Mouse (Mus musculus) CH12.LX (cell line): Measurements from ENCODE around the gene Lrrc58. TPM values are rescaled to one million over a fixed set of nuclear protein-coding genes. Genes with fewer than 3 reads are reported as not detected.

Experiments
- DNase-seq: peaks from one replicate; pipeline ENCODE4 v3.0.0-alpha.2; 2013; ENCODE audit errors: extremely low read depth
- H3K27ac ChIP-seq: 2 replicates; pipeline ENCODE4 v1.5.1; 2012; ENCODE audit warnings: low read depth, mild to moderate bottlenecking, control low read depth, moderate library complexity; ENCODE audit not compliant: insufficient read depth
- H3K27me3 ChIP-seq: replicated peaks from 2 replicates; pipeline ENCODE3; 2012; ENCODE audit warnings: inconsistent platforms
- H3K36me3 ChIP-seq, 2 experiments: replicated peaks in 1 of 2; 2 replicates each; pipeline versions ENCODE3 to v1.6.1; 2012; ENCODE audit warnings: inconsistent platforms in 1 of 2, low read length in 1 of 2, mild to moderate bottlenecking in 1 of 2, mixed read lengths in 1 of 2, moderate library complexity in 1 of 2; ENCODE audit not compliant: control insufficient read depth in 1 of 2, insufficient read depth in 1 of 2
- H3K4me1 ChIP-seq, 2 experiments: 2 replicates each; pipeline ENCODE4 v1.6.1; 2012; ENCODE audit warnings: inconsistent platforms in 1 of 2, moderate library complexity in 1 of 2; ENCODE audit not compliant: insufficient read depth in 2 of 2, control insufficient read depth in 1 of 2
- H3K4me2 ChIP-seq: 2 replicates; pipeline ENCODE4 v1.6.1; 2012; ENCODE audit warnings: low read depth, mild to moderate bottlenecking, control low read depth; ENCODE audit not compliant: poor library complexity, insufficient read depth, severe bottlenecking
- H3K4me3 ChIP-seq, 3 experiments: fragments of 150-350 bp in 1 of 3; sonication (generic) in 1 of 3; replicated peaks in 1 of 3; 2 replicates each; pipeline versions ENCODE3 to v1.5.1; 2011 to 2012; ENCODE audit warnings: low read depth in 2 of 3, low read length in 2 of 3, mild to moderate bottlenecking in 2 of 3, moderate library complexity in 2 of 3, control low read depth in 1 of 3, improper control_type of control experiment in 1 of 3, inconsistent platforms in 1 of 3, mixed read lengths in 1 of 3; ENCODE audit not compliant: poor library complexity in 1 of 3
- H3K79me2 ChIP-seq: replicated peaks from 2 replicates; pipeline ENCODE4 v1.6.1; 2012; ENCODE audit warnings: mild to moderate bottlenecking, moderate library complexity; ENCODE audit not compliant: control insufficient read depth, poor library complexity, insufficient read depth, severe bottlenecking; ENCODE audit errors: extremely low read depth
- H3K9ac ChIP-seq: 2 replicates; pipeline ENCODE4 v1.6.1; 2012; ENCODE audit warnings: low read depth, mild to moderate bottlenecking, control low read depth, moderate library complexity; ENCODE audit not compliant: insufficient read depth
- H3K9me3 ChIP-seq: replicated peaks from 2 replicates; pipeline ENCODE3; 2012; ENCODE audit warnings: low read length, inconsistent platforms, mixed read lengths
- CHD1 ChIP-seq: IDR thresholded peaks from 2 replicates; pipeline ENCODE4 v1.6.1; 2012; ENCODE audit warnings: low read depth, low read length, improper control_type of control experiment, inconsistent platforms
- CHD2 ChIP-seq: IDR thresholded peaks from 2 replicates; pipeline ENCODE4 v1.6.1; 2011; ENCODE audit warnings: low read length, improper control_type of control experiment
- CTCF ChIP-seq, 2 experiments: IDR thresholded peaks in 1 of 2; conservative IDR thresholded peaks in 1 of 2; 2 replicates each; pipeline ENCODE4 v1.5.1; 2011 to 2012; ENCODE audit warnings: low read depth in 2 of 2, low read length in 2 of 2, improper control_type of control experiment in 1 of 2, inconsistent platforms in 1 of 2, mild to moderate bottlenecking in 1 of 2, moderate library complexity in 1 of 2
- E2F4 ChIP-seq: IDR thresholded peaks from 2 replicates; pipeline ENCODE4 v1.6.1; 2011; ENCODE audit warnings: low read depth, low read length, improper control_type of control experiment; ENCODE audit not compliant: insufficient replicate concordance
- ELF1 ChIP-seq: IDR thresholded peaks from 2 replicates; pipeline ENCODE4 v1.6.1; 2014; ENCODE audit warnings: low read depth, mild to moderate bottlenecking, inconsistent platforms, low read length, improper control_type of control experiment
- ETS1 ChIP-seq: conservative IDR thresholded peaks from 2 replicates; pipeline ENCODE4 v1.6.1; 2012; ENCODE audit warnings: low read depth, mild to moderate bottlenecking, inconsistent platforms, low read length, improper control_type of control experiment, moderate library complexity
- GABPA ChIP-seq: IDR thresholded peaks from 2 replicates; pipeline ENCODE4 v1.6.1; 2012; ENCODE audit warnings: low read depth, low read length, improper control_type of control experiment, inconsistent platforms; ENCODE audit not compliant: insufficient replicate concordance
- HCFC1 ChIP-seq: IDR thresholded peaks from 2 replicates; pipeline ENCODE4 v1.6.1; 2012; ENCODE audit warnings: low read depth, mild to moderate bottlenecking, inconsistent platforms, low read length, improper control_type of control experiment
- JUND ChIP-seq: conservative IDR thresholded peaks from 2 replicates; pipeline ENCODE4 v1.6.1; 2011; ENCODE audit warnings: low read depth, low read length, improper control_type of control experiment
- KAT2A ChIP-seq: IDR thresholded peaks from 2 replicates; pipeline ENCODE4 v1.6.1; 2012; ENCODE audit warnings: low read length, improper control_type of control experiment, inconsistent platforms; ENCODE audit not compliant: insufficient replicate concordance
- MAX ChIP-seq: IDR thresholded peaks from 2 replicates; pipeline ENCODE4 v1.6.1; 2011; ENCODE audit warnings: low read length, improper control_type of control experiment
- MAZ ChIP-seq: IDR thresholded peaks from 2 replicates; pipeline ENCODE4 v1.6.1; 2012; ENCODE audit warnings: low read depth, mild to moderate bottlenecking, inconsistent platforms, low read length, improper control_type of control experiment, moderate library complexity
- MEF2A ChIP-seq: IDR thresholded peaks from 2 replicates; pipeline ENCODE4 v1.6.1; 2014; ENCODE audit warnings: low read depth, mild to moderate bottlenecking, inconsistent platforms, low read length, improper control_type of control experiment, borderline replicate concordance
- MYC ChIP-seq: IDR thresholded peaks from 2 replicates; pipeline ENCODE4 v1.6.1; 2011; ENCODE audit warnings: low read depth, mild to moderate bottlenecking, improper control_type of control experiment, low read length
- NRF1 ChIP-seq: IDR thresholded peaks from 2 replicates; pipeline ENCODE4 v1.6.1; 2014; ENCODE audit warnings: low read depth, mild to moderate bottlenecking, inconsistent platforms, low read length, improper control_type of control experiment, moderate library complexity
- PAX5 ChIP-seq: IDR thresholded peaks from 2 replicates; pipeline ENCODE4 v1.6.1; 2012; ENCODE audit warnings: low read length, inconsistent platforms, mixed read lengths
- POLR2A ChIP-seq: IDR thresholded peaks from 2 replicates; pipeline ENCODE4 v1.6.1; 2011; ENCODE audit warnings: low read depth, mild to moderate bottlenecking, improper control_type of control experiment, low read length
- SIN3A ChIP-seq: IDR thresholded peaks from 2 replicates; pipeline ENCODE4 v1.6.1; 2012; ENCODE audit warnings: low read length, improper control_type of control experiment, inconsistent platforms
- USF2 ChIP-seq: conservative IDR thresholded peaks from 2 replicates; pipeline ENCODE4 v1.6.1; 2011; ENCODE audit warnings: low read depth, low read length, improper control_type of control experiment
- ZC3H11A ChIP-seq: IDR thresholded peaks from 2 replicates; pipeline ENCODE4 v1.6.1; 2012; ENCODE audit warnings: low read depth, mild to moderate bottlenecking, inconsistent platforms, low read length, improper control_type of control experiment
- ZKSCAN1 ChIP-seq: IDR thresholded peaks from 2 replicates; pipeline ENCODE4 v1.6.1; 2012; ENCODE audit warnings: low read depth, inconsistent platforms, low read length, improper control_type of control experiment, borderline replicate concordance
- ZNF384 ChIP-seq: IDR thresholded peaks from 2 replicates; pipeline ENCODE4 v1.6.1; 2012; ENCODE audit warnings: low read depth, low read length, improper control_type of control experiment, inconsistent platforms
- dilution Hi-C: fragments of 300-500 bp; cut with MboI; formaldehyde crosslinking; loops from 2 replicates; pipeline ENCODE4 v1.14.3; 2020; ENCODE audit warnings: low sequenced_read_pairs; ENCODE audit not compliant: extremely low pct_unique_long_range_greater_than_20kb, extremely low pct_ligation_motif_present
- in situ Hi-C: fragments of 300-500 bp; cut with MboI; formaldehyde crosslinking; loops from 3 replicates; pipeline ENCODE4 v1.14.3; 2019; ENCODE audit warnings: low sequenced_read_pairs, low pct_ligation_motif_present, low pct_unique_long_range_greater_than_20kb, mixed read lengths
- polyA plus RNA-seq: library from polyadenylated mRNA; unstranded; fragments of >175 nt; gene quantifications from 2 replicates; pipeline ENCODE4 v1.2.1, GENCODE M21; 2012; ENCODE audit warnings: low read depth; ENCODE audit not compliant: insufficient read length
- total RNA-seq, 2 experiments: library from RNA; depleted of rRNA; stranded (reverse); fragments of 300-350 nt in 1 of 2; fragments of >200 nt in 1 of 2; gene quantifications; 2 replicates each; pipeline ENCODE4 v1.2.3; 2012 to 2014

Gene Lrrc58
- total and polyA plus RNA-seq, 3 experiments: 17.4 to 30.8 (median 28.4) TPM

GRCm38 (mm10) chr16:37874501-37875235, 6.5 kb downstream of the Lrrc58 start:
- Histone ChIP-seq H3K4me3 (no peak overlapping the region), H3K4me1 (peaks cover 10 to 46% of the 10 kb centered on the region in 2 experiments), H3K27me3 (no peaks in the 10 kb centered on the region), H3K79me2 (peaks cover 58% of the 10 kb centered on the region), H3K9ac (no peak overlapping the region), H3K36me3 (peaks cover 19 to 65% of the 10 kb centered on the region in 2 experiments), H3K4me2 (no peak overlapping the region), H3K9me3 (no peaks in the 10 kb centered on the region), H3K27ac (no peak overlapping the region)
- dilution Hi-C loops (no loop called here), in situ Hi-C loops (no loop called here)
- TF ChIP-seq MEF2A (no peak), ZNF384 (no peak), MAX (no peak), CHD1 (no peak), KAT2A (no peak), NRF1 (no peak), SIN3A (no peak), JUND (no peak), CHD2 (no peak), USF2 (no peak), ZKSCAN1 (no peak), POLR2A (no peak), E2F4 (no peak), PAX5 (no peak), MYC (no peak), HCFC1 (no peak), GABPA (no peak)
- no peak for DNase-seq

DNA sequence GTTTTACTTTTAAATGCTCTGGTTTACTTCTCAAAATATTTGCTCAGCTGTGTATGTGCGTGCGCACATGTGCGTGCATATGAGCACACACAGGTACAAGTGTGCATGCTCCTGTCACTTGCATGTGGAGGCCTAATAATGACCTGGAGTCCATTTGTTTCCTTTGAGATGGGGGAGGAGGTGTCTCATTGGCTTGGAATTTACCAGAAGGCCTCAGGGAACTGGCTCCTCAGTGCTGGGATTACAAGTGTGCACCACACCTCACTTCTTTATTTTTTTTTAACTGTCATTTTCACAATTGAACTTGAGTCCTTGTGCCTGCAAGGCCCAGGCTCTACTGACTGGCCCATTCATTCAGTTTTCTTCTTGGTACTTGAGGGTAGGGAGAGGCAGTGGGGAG, 9.2 kb downstream of the Lrrc58 start:
- Histone ChIP-seq H3K9me3 (no peaks in the 10 kb centered on the region), H3K79me2 (peaks cover 36% of the 10 kb centered on the region), H3K27ac (no peak overlapping the region), H3K4me3 (no peak overlapping the region), H3K4me2 (no peak overlapping the region), H3K27me3 (no peaks in the 10 kb centered on the region), H3K36me3 (peaks cover 37 to 83% of the 10 kb centered on the region in 2 experiments), H3K9ac (no peak overlapping the region), H3K4me1 (peaks cover 5 to 26% of the 10 kb centered on the region in 2 experiments)
- no peak for TF ChIP-seq JUND
- no peak for TF ChIP-seq ZC3H11A
- no peak for TF ChIP-seq POLR2A
- no peak for TF ChIP-seq MAZ
- no peak for TF ChIP-seq ETS1
- no peak for TF ChIP-seq CTCF (conservative IDR thresholded peaks at IDR 0.05 in 1 of 2, IDR thresholded peaks at IDR 0.05 in 1 of 2; ENCODE audit: low read depth in 2 of 2, low read length in 2 of 2)
- TF ChIP-seq ZKSCAN1: no peak
- no peak for TF ChIP-seq NRF1
- no peak for TF ChIP-seq USF2
- no peak for TF ChIP-seq ELF1
- dilution Hi-C loops (no loop called here), in situ Hi-C loops (no loop called here)
- DNase-seq: no peak
